Mouse (Mus musculus): ENCODE results near the gene Zbtb6. TPM values are rescaled to one million over a fixed set of nuclear protein-coding genes. Genes with fewer than 3 reads are reported as not detected.

Zbtb6 gene
- total and polyA plus RNA-seq, 3 experiments = 0.98 to 48.2 (median 33.8) TPM

DNA sequence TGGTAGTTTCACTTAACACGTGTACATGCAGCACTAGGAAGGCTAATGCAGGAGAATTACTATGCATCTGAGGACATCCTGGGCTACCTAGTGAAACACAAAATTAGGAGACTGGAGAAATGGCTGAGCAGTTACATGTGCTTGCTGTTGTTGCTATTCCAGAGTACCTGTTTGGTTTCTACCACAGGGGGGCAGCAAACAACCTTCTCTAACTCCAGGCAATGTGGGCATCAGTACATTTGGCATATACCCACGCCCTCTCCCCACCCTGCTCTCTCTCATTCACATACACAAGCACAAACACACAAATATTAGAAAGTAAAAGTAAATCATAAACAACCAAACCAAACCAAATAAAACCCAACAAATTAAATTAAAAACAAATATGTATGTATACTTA is 62.8 kb downstream of the Zbtb6 start:
- Histone ChIP-seq H3K4me3 (ENCODE audit: low read depth, low read length) (no peak overlapping the region), H3K27me3 (ENCODE audit: insufficient read depth, low read length) (no peaks in the 10 kb centered on the region), H3K4me1 (ENCODE audit: insufficient read depth, low read depth, low read length) (peaks cover 17% of the 10 kb centered on the region), H3K9me3 (replicated peaks) (no peaks in the 10 kb centered on the region), H3K36me3 (replicated peaks) (peaks cover 52% of the 10 kb centered on the region)
- ATAC-seq (ENCODE audit: extremely low read depth, insufficient number of reproducible peaks, low FRiP score, poor library complexity, severe bottlenecking) (no peak), DNase-seq (ENCODE audit: low spot score) (no peak)
- TF ChIP-seq CTCF (IDR thresholded peaks at IDR 0.05; ENCODE audit: low read depth, low read length) = peak; percentile 47; the same call in 1 of the 2 replicates
- TF ChIP-seq POLR2AphosphoS5 (IDR thresholded peaks at IDR 0.05; ENCODE audit: insufficient replicate concordance, low read depth, low read length) = no peak
- no peak for TF ChIP-seq GATA2 (IDR thresholded peaks at IDR 0.05; ENCODE audit: borderline replicate concordance, low read depth, low read length)

DNA sequence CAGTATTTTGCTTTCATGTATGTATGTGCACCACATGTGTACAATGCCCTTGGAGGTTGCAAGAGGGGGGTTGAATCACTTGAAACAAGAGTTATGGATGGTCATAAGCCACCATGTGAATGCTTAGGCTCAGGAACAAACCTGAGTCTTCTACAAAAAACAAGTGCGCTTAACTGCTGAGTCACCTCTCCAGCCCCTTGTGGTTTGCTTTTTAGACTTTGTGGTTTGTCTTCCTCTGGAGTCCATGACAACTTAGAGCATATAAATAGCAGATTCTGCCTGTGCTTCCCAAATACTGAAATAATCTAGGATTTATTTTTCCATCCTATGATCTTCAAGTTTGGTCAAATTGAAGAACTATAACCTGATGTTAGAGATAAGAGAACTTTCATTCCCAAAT is 67.0 kb downstream of the Zbtb6 start:
- H3K27me3 ChIP-seq (ENCODE audit: insufficient read depth, low read length) = no peaks in the 10 kb centered on the region
- H3K36me3 ChIP-seq (replicated peaks) = peaks cover 46% of the 10 kb centered on the region
- ATAC-seq (ENCODE audit: extremely low read depth, insufficient number of reproducible peaks, low FRiP score, poor library complexity, severe bottlenecking) (peak; percentile 92), DNase-seq (ENCODE audit: low spot score) (no peak)
- TF ChIP-seq GATA2 (IDR thresholded peaks at IDR 0.05; ENCODE audit: borderline replicate concordance, low read depth, low read length) = no peak
- no peak for TF ChIP-seq POLR2AphosphoS5 (IDR thresholded peaks at IDR 0.05; ENCODE audit: insufficient replicate concordance, low read depth, low read length)
- TF ChIP-seq CTCF (IDR thresholded peaks at IDR 0.05; ENCODE audit: low read depth, low read length) = no peak
- TF ChIP-seq TAL1 (conservative IDR thresholded peaks at IDR 0.05; ENCODE audit: low read depth, low read length) = no peak
- TF ChIP-seq GATA1 (IDR thresholded peaks at IDR 0.05; ENCODE audit: borderline replicate concordance, low read length) = no peak
- no peaks in the 10 kb centered on the region for H3K9me3 ChIP-seq (replicated peaks)
- H3K4me3 ChIP-seq (ENCODE audit: low read depth, low read length) = no peak overlapping the region
- H3K4me1 ChIP-seq (ENCODE audit: insufficient read depth, low read depth, low read length) = peaks cover 19% of the 10 kb centered on the region

Other genes starting within 250 kb of the Zbtb6 start
- gene Olfr366, start 231.6 kb downstream of the Zbtb6 start, total RNA-seq (2014; fragmentation: Nextera tagmentation) = not detected in 2 replicates
- gene Olfr366, start 231.6 kb downstream of the Zbtb6 start, total RNA-seq (2017) = 0.06 and 0.11 TPM in 2 replicates
- not detected in 2 replicates for gene Olfr366, start 231.6 kb downstream of the Zbtb6 start, polyA plus RNA-seq (2012)
- not detected in 2 replicates for gene Olfr368, start 116.7 kb downstream of the Zbtb6 start, total RNA-seq (2014; fragmentation: Nextera tagmentation)
- not detected in 2 replicates for gene Olfr368, start 116.7 kb downstream of the Zbtb6 start, total RNA-seq (2017)
- not detected in 2 replicates for gene Olfr368, start 116.7 kb downstream of the Zbtb6 start, polyA plus RNA-seq (2012)
- 43.0 and 46.4 TPM in 2 replicates for gene Pdcl, start 83.8 kb downstream of the Zbtb6 start, total RNA-seq (2014; fragmentation: Nextera tagmentation)
- gene Pdcl, start 83.8 kb downstream of the Zbtb6 start, total RNA-seq (2017) = 58.4 and 72.6 TPM in 2 replicates
- gene Pdcl, start 83.8 kb downstream of the Zbtb6 start, polyA plus RNA-seq (2012) = 13.6 and 22.7 TPM in 2 replicates
- gene Rc3h2, start 20.3 kb downstream of the Zbtb6 start, total RNA-seq (2014; fragmentation: Nextera tagmentation) = 86.0 and 118 TPM in 2 replicates
- 58.3 and 68.1 TPM in 2 replicates for gene Rc3h2, start 20.3 kb downstream of the Zbtb6 start, total RNA-seq (2017)
- gene Rc3h2, start 20.3 kb downstream of the Zbtb6 start, polyA plus RNA-seq (2012) = 1.7 and 2.1 TPM in 2 replicates
- gene Zbtb26, start within 50 bp of the Zbtb6 start, total RNA-seq (2014; fragmentation: Nextera tagmentation) = 37.1 and 37.3 TPM in 2 replicates
- 21.1 and 25.7 TPM in 2 replicates for gene Zbtb26, start within 50 bp of the Zbtb6 start, total RNA-seq (2017)
- 0.67 and 0.85 TPM in 2 replicates for gene Zbtb26, start within 50 bp of the Zbtb6 start, polyA plus RNA-seq (2012)
- gene Rabgap1, start 108 bp upstream of the Zbtb6 start, total RNA-seq (2014; fragmentation: Nextera tagmentation) = 76.2 and 80.4 TPM in 2 replicates
- 83.5 and 101 TPM in 2 replicates for gene Rabgap1, start 108 bp upstream of the Zbtb6 start, total RNA-seq (2017)
- 2.8 and 4.3 TPM in 2 replicates for gene Rabgap1, start 108 bp upstream of the Zbtb6 start, polyA plus RNA-seq (2012)
- 5.4 and 5.9 TPM in 2 replicates for gene Gpr21, start 73.2 kb upstream of the Zbtb6 start, total RNA-seq (2014; fragmentation: Nextera tagmentation)
- gene Gpr21, start 73.2 kb upstream of the Zbtb6 start, total RNA-seq (2017) = 2.2 and 2.5 TPM in 2 replicates
- gene Gpr21, start 73.2 kb upstream of the Zbtb6 start, polyA plus RNA-seq (2012) = not detected in 2 replicates